25 mouse cellular contexts compared by ENCODE assay signal in genomic region chr14:20230063-20230491, GRCm38 (mm10). TPM values are rescaled to one million over a fixed set of nuclear protein-coding genes. Genes with fewer than 3 reads are reported as not detected.
DNase-seq lines count a peak whose midpoint lies in the region; ATAC-seq and TF ChIP-seq lines count a peak whose summit lies in the region.
"Had no signal": no experiment of that assay in that cellular context is flagged by ENCODE, and none has a peak within 500 bp of the region (broad histone marks: within the 10 kb centered on the region; RNA-seq: fewer than 3 reads in every experiment).

No protein-coding gene starts in this region.

- TF ChIP-seq EP300 in stomach, postnatal 0 days (optimal IDR thresholded peaks at IDR 0.05) = no peak

- H3K27ac ChIP-seq in liver, adult 2 months (replicated peaks; ENCODE audit: insufficient read depth, low read depth, low read length) = peak overlapping the region; percentile 96
- peak overlapping the region; percentile 95 for H3K27ac ChIP-seq in kidney, adult 2 months (ENCODE audit: insufficient read depth, low read depth, low read length)
- peak overlapping the region; percentile 69 for H3K27ac ChIP-seq in stomach, postnatal 0 days (replicated peaks)
- H3K27ac ChIP-seq: forebrain, embryonic 15.5 days; gastrocnemius, adult 2 months; heart, embryonic 15.5 days; limb, embryonic 15.5 days; midbrain, embryonic 15.5 days had no signal

- H3K27me3 ChIP-seq in liver, adult 2 months (ENCODE audit: control insufficient read depth, insufficient read depth, low read length) = no peaks in the 10 kb centered on the region
- no peaks in the 10 kb centered on the region for H3K27me3 ChIP-seq in kidney, adult 2 months (replicated peaks; ENCODE audit: control insufficient read depth, insufficient read depth, low read length)
- no peaks in the 10 kb centered on the region for H3K27me3 ChIP-seq in stomach, postnatal 0 days (ENCODE audit: control insufficient read depth, insufficient read depth, low read length)
- H3K27me3 ChIP-seq: forebrain, embryonic 15.5 days; heart, embryonic 15.5 days; limb, embryonic 15.5 days; midbrain, embryonic 15.5 days had no signal

- no peak for TF ChIP-seq CTCF in liver, adult 2 months (IDR thresholded peaks at IDR 0.05; ENCODE audit: low read depth, low read length)
- no peak for TF ChIP-seq CTCF in kidney, adult 2 months (conservative IDR thresholded peaks at IDR 0.05; ENCODE audit: insufficient read depth, insufficient read length, low read depth, low read length)
- TF ChIP-seq CTCF in stomach, postnatal 0 days (IDR thresholded peaks at IDR 0.05; ENCODE audit: low read depth) = no peak

- H3K4me1 ChIP-seq in liver, adult 2 months (ENCODE audit: control insufficient read depth, insufficient read depth, low read length) = peaks cover 46% of the 10 kb centered on the region
- H3K4me1 ChIP-seq in kidney, adult 2 months (ENCODE audit: control insufficient read depth, insufficient read depth, low read length) = peaks cover 55% of the 10 kb centered on the region
- no peaks in the 10 kb centered on the region for H3K4me1 ChIP-seq in stomach, postnatal 0 days (replicated peaks; ENCODE audit: control insufficient read depth, insufficient read depth)
- H3K4me1 ChIP-seq: limb, embryonic 15.5 days; megakaryocyte, embryonic 14.5 days had no signal

- H3K79me2 ChIP-seq in liver, adult 2 months (ENCODE audit: control insufficient read depth, insufficient read depth, low read length) = no peaks in the 10 kb centered on the region

- H3K36me3 ChIP-seq in liver, adult 2 months (ENCODE audit: control insufficient read depth, insufficient read depth, low read length) = no peaks in the 10 kb centered on the region
- no peaks in the 10 kb centered on the region for H3K36me3 ChIP-seq in kidney, adult 2 months (ENCODE audit: control insufficient read depth, insufficient read depth, low read length)
- no peaks in the 10 kb centered on the region for H3K36me3 ChIP-seq in stomach, postnatal 0 days (ENCODE audit: control insufficient read depth, insufficient read depth, low read length)
- H3K36me3 ChIP-seq: forebrain, embryonic 15.5 days; heart, embryonic 15.5 days; limb, embryonic 15.5 days; midbrain, embryonic 15.5 days had no signal

- ATAC-seq in stomach, postnatal 0 days (ENCODE audit: low FRiP score, low TSS enrichment) = peak; percentile 56; the same call in 1 of the 2 replicates
- ATAC-seq: forebrain, embryonic 15.5 days; midbrain, embryonic 15.5 days had no signal

- no peak overlapping the region for H3K4me3 ChIP-seq in liver, adult 2 months (ENCODE audit: insufficient read depth, low read depth, low read length)
- no peak overlapping the region for H3K4me3 ChIP-seq in kidney, adult 2 months (ENCODE audit: insufficient read depth, low read depth, low read length)
- H3K4me3 ChIP-seq in stomach, postnatal 0 days (ENCODE audit: low read depth, low read length) = no peak overlapping the region
- H3K4me3 ChIP-seq: erythroblast, embryonic 14.5 days; forebrain, embryonic 15.5 days; gastrocnemius, adult 2 months; heart, embryonic 15.5 days; limb, embryonic 15.5 days; megakaryocyte, embryonic 14.5 days; midbrain, embryonic 15.5 days had no signal

- peak; percentile 99 for DNase-seq in liver, adult 2 months (ENCODE audit: extremely low read depth, low read depth, low spot score)
- DNase-seq in liver = no peak
- peak; percentile 96 for DNase-seq in kidney, adult 2 months
- peak; percentile 85 for DNase-seq in kidney, postnatal 14 days
- peak; percentile 46 for DNase-seq in stomach, postnatal 0 days (ENCODE audit: low spot score)
- no peak for DNase-seq in adrenal gland, adult 8-10 months
- DNase-seq in left cerebral cortex, postnatal 36 days (ENCODE audit: low spot score in 2 of 2) = no peak
- DNase-seq in right cerebral cortex, adult 18-20 months = no peak
- DNase-seq: adrenal gland, adult 2 months; cerebellum, adult 11-12 months; gastrocnemius, adult 2 months; heart, adult 18-20 months; layer of hippocampus, adult 9-11 months; lung, postnatal 10 days; thymus, postnatal 4 days had no signal

- 26% methylated on average over 7 of the region's 7 CpGs for WGBS in liver, adult 2 months
- WGBS in kidney, adult 2 months = 40% methylated on average over 7 of the region's 7 CpGs
- 70% methylated on average over 7 of the region's 7 CpGs for WGBS in stomach, postnatal 0 days

- no peaks in the 10 kb centered on the region for H3K9me3 ChIP-seq in stomach, postnatal 0 days (ENCODE audit: control insufficient read depth, low read length)
- H3K9me3 ChIP-seq: forebrain, embryonic 15.5 days; heart, embryonic 15.5 days; limb, embryonic 15.5 days; midbrain, embryonic 15.5 days had no signal

- no peak overlapping the region for H3K4me2 ChIP-seq in stomach, postnatal 0 days (replicated peaks; ENCODE audit: low read depth)
- H3K4me2 ChIP-seq: forebrain, embryonic 15.5 days; heart, embryonic 15.5 days; limb, embryonic 15.5 days; midbrain, embryonic 15.5 days had no signal

- H3K9ac ChIP-seq in liver, adult 2 months (ENCODE audit: low read depth, low read length) = peak overlapping the region; percentile 4; the same call in 1 of the 2 replicates
- H3K9ac ChIP-seq in stomach, postnatal 0 days (ENCODE audit: low read length) = no peak overlapping the region
- H3K9ac ChIP-seq: forebrain, embryonic 15.5 days; heart, embryonic 15.5 days; limb, embryonic 15.5 days; midbrain, embryonic 15.5 days had no signal

- intact Hi-C loops in left cerebral cortex, postnatal 36 days (cut with DNase I) = no loop called here

- TF ChIP-seq POLR2A in liver, adult 2 months (IDR thresholded peaks at IDR 0.05; ENCODE audit: extremely low read depth, insufficient read depth, low read length) = no peak
- TF ChIP-seq POLR2A in kidney, adult 2 months (IDR thresholded peaks at IDR 0.05; ENCODE audit: low read depth, low read length) = no peak

RNA-seq across cellular contexts. Expression of gene Kcnk16, which starts 38.9 kb away (rescaled TPM):
- total RNA-seq in liver, adult 2 months (2014; rRNA removed) = not detected in 2 replicates
- polyA plus RNA-seq in liver, adult 2 months (2012; rRNA removed) = not detected in 2 replicates
- polyA plus RNA-seq in kidney, adult 2 months (2012; rRNA removed) = not detected in 2 replicates
- 4.8 and 5.7 TPM in 2 replicates for polyA plus RNA-seq in stomach, postnatal 0 days (2015; fragmentation: Nextera tagmentation; extraction: Ambion mirVana)
- total RNA-seq in adrenal gland, adult 8-10 months (2022) = not detected
- total RNA-seq in left cerebral cortex, postnatal 36 days (2021) = not detected
- total RNA-seq: adrenal gland, adult 2 months; common myeloid progenitor, adult 5-6 weeks; gastrocnemius, adult 2 months; heart, adult 18-20 months; hematopoietic stem cell, adult 5-6 weeks had no signal
- polyA plus RNA-seq: adrenal gland, adult 2 months; brain, embryonic 14.5 days; forebrain, embryonic 15.5 days; midbrain, embryonic 15.5 days; spleen, adult 2 months had no signal

RNA-seq across cellular contexts. Expression of gene Kcnk5, which starts 48.5 kb away (rescaled TPM):
- 17.5 and 25.6 TPM in 2 replicates for total RNA-seq in liver, adult 2 months (2014; rRNA removed)
- 10.3 and 13.8 TPM in 2 replicates for polyA plus RNA-seq in liver, adult 2 months (2012; rRNA removed)
- polyA plus RNA-seq in kidney, adult 2 months (2012; rRNA removed) = 32.0 and 34.2 TPM in 2 replicates
- polyA plus RNA-seq in stomach, postnatal 0 days (2015; fragmentation: Nextera tagmentation; extraction: Ambion mirVana) = 7.7 and 8.3 TPM in 2 replicates
- 10 to 100 TPM in 1 of 4 experiments, 1 to 10 TPM in 3; 6.4 to 22.9 (median 7.2) TPM for total RNA-seq in adrenal gland, adult 8-10 months (2022)
- total RNA-seq in left cerebral cortex, postnatal 36 days (2021) = under 1 TPM; 0.41 to 0.47 TPM

Comparison
In these comparisons a context has a peak if more than half of its experiments do, and no peak if none do; other contexts are left out.
1. DNase-seq: peak in liver, adult 2 months (single experiment), kidney, adult 2 months (single experiment), kidney, postnatal 14 days (single experiment) and stomach, postnatal 0 days (single experiment); none in liver (single experiment), adrenal gland, adult 8-10 months (single experiment), left cerebral cortex, postnatal 36 days (0 of 2) and right cerebral cortex, adult 18-20 months (single experiment).
2. RNA of gene Kcnk5, which starts 48.5 kb away (total RNA-seq): 17.5 to 25.6 TPM in liver, adult 2 months and 6.4 to 22.9 TPM in adrenal gland, adult 8-10 months; 0.41 to 0.47 TPM in left cerebral cortex, postnatal 36 days; every median in the first group is over 4 times any median in the second.
3. Peak in every context shown above with its lines, with median percentiles within 50 percentile points of each other: H3K27ac ChIP-seq.